11 mouse cellular contexts compared by ENCODE assay signal in the genomic region with DNA sequence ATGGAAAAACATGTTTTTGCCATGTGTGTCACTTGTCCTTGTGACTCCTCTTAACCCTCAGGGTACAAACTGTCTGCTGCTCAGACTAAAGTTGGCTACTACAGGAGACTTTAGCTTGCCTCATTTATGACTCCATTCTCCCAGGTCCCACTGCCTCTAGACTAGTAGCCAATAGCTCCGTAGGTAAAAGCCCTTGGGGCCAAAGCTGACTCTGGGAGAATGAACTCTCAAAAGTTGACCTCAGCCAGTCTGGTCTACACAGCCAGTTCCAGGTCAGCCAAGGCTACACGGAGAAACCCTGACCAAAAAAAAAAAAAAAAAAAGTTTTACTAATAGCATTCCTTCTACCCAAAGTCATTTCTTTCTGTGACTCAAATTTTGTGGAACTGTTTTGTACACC. TPM values are rescaled to one million over a fixed set of nuclear protein-coding genes. Genes with fewer than 3 reads are reported as not detected.
DNase-seq lines count a peak whose midpoint lies in the region; ATAC-seq and TF ChIP-seq lines count a peak whose summit lies in the region.
"Had no signal": no experiment of that assay in that cellular context is flagged by ENCODE, and none has a peak within 500 bp of the region (broad histone marks: within the 10 kb centered on the region; RNA-seq: fewer than 3 reads in every experiment).

No protein-coding gene starts in this region.

- in situ Hi-C loops in CH12.LX (cut with MboI; ENCODE audit: low pct_ligation_motif_present, low pct_unique_long_range_greater_than_20kb, low sequenced_read_pairs), result no loop called here

- H3K36me3 ChIP-seq in hindbrain, embryonic 12.5 days, result no peaks in the 10 kb centered on the region
- no peaks in the 10 kb centered on the region for H3K36me3 ChIP-seq in hindbrain, embryonic 16.5 days (ENCODE audit: control insufficient read depth, insufficient read depth, low read length)
- H3K36me3 ChIP-seq in CH12.LX (replicated peaks in 1 of 2; ENCODE audit: control insufficient read depth in 1 of 2, insufficient read depth in 1 of 2, low read length in 1 of 2) (peaks cover 0 to 24% of the 10 kb centered on the region in 2 experiments), MEL (ENCODE audit: control insufficient read depth in 1 of 2, insufficient read depth in 2 of 2, low read length in 2 of 2) (peaks cover 0 to 11% of the 10 kb centered on the region in 2 experiments; a peak in 2 of 4 replicates)
- no peaks in the 10 kb centered on the region for H3K36me3 ChIP-seq in limb, embryonic 13.5 days

- 0 out of 2 replicates have a peak overlapping the region, but pooled peaks have one; percentile 63 for H3K4me3 ChIP-seq in hindbrain, embryonic 12.5 days
- no peak overlapping the region for H3K4me3 ChIP-seq in hindbrain, embryonic 16.5 days (ENCODE audit: low read length)
- H3K4me3 ChIP-seq in CH12.LX (replicated peaks in 1 of 3; ENCODE audit: low read depth in 2 of 3, low read length in 2 of 3, poor library complexity in 1 of 3), result peak overlapping the region in 2 of 3 experiments; percentile 61 to 76
- H3K4me3 ChIP-seq in MEL (ENCODE audit: control insufficient read depth in 1 of 2, insufficient read depth in 1 of 2, low read depth in 2 of 2, low read length in 2 of 2), result peak overlapping the region; percentile 71 to 82
- H3K4me3 ChIP-seq in limb, embryonic 13.5 days, result peak overlapping the region; percentile 65; the same call in 1 of the 2 replicates

- peaks cover 5% of the 10 kb centered on the region; the same call in 1 of the 2 replicates for H3K79me2 ChIP-seq in CH12.LX (replicated peaks; ENCODE audit: control insufficient read depth, extremely low read depth, insufficient read depth, poor library complexity, severe bottlenecking)
- peaks cover 10% of the 10 kb centered on the region for H3K79me2 ChIP-seq in MEL (ENCODE audit: control insufficient read depth, insufficient read depth, low read length, poor library complexity)

- 59% methylated on average over 2 of the region's 2 CpGs for WGBS in hindbrain, embryonic 12.5 days
- 62% methylated on average over 2 of the region's 2 CpGs for WGBS in hindbrain, embryonic 16.5 days
- 46% methylated on average over 2 of the region's 2 CpGs for WGBS in limb, embryonic 13.5 days

- TF ChIP-seq POLR2A in CH12.LX (IDR thresholded peaks at IDR 0.05; ENCODE audit: low read depth, low read length), result no peak
- no peak for TF ChIP-seq POLR2A in MEL (IDR thresholded peaks at IDR 0.05; ENCODE audit: control insufficient read depth in 1 of 2, insufficient read depth in 1 of 2, low read depth in 1 of 2, low read length in 2 of 2, poor library complexity in 1 of 2)

- dilution Hi-C loops in CH12.LX (cut with MboI; ENCODE audit: extremely low pct_ligation_motif_present, extremely low pct_unique_long_range_greater_than_20kb, low sequenced_read_pairs), result no loop called here

- peaks cover 8% of the 10 kb centered on the region for H3K4me1 ChIP-seq in hindbrain, embryonic 12.5 days
- H3K4me1 ChIP-seq in hindbrain, embryonic 16.5 days (ENCODE audit: control insufficient read depth, insufficient read depth, low read depth, low read length), result peaks cover 2% of the 10 kb centered on the region; the same call in 1 of the 2 replicates
- peaks cover 5 to 38% of the 10 kb centered on the region in 2 experiments for H3K4me1 ChIP-seq in CH12.LX (ENCODE audit: control insufficient read depth in 1 of 2, insufficient read depth in 2 of 2)
- peaks cover 0 to 8% of the 10 kb centered on the region in 2 experiments; a peak in 1 of 4 replicates for H3K4me1 ChIP-seq in MEL (ENCODE audit: control insufficient read depth in 1 of 2, insufficient read depth in 2 of 2, low read length in 2 of 2)
- peaks cover 13% of the 10 kb centered on the region for H3K4me1 ChIP-seq in limb, embryonic 13.5 days

- TF ChIP-seq RAD21 in CH12.LX (IDR thresholded peaks at IDR 0.05; ENCODE audit: low read depth, low read length) (no peak), MEL (IDR thresholded peaks at IDR 0.05; ENCODE audit: low read depth, low read length) (no peak)

- no peaks in the 10 kb centered on the region for H3K9me3 ChIP-seq in hindbrain, embryonic 12.5 days (replicated peaks)
- no peaks in the 10 kb centered on the region for H3K9me3 ChIP-seq in hindbrain, embryonic 16.5 days (ENCODE audit: control insufficient read depth, low read length)
- no peaks in the 10 kb centered on the region for H3K9me3 ChIP-seq in CH12.LX (replicated peaks; ENCODE audit: low read length)
- no peaks in the 10 kb centered on the region for H3K9me3 ChIP-seq in MEL (replicated peaks; ENCODE audit: insufficient read depth, low read length)
- no peaks in the 10 kb centered on the region for H3K9me3 ChIP-seq in limb, embryonic 13.5 days

- no peak for ATAC-seq in hindbrain, embryonic 12.5 days (ENCODE audit: low FRiP score)
- no peak for ATAC-seq in hindbrain, embryonic 16.5 days
- ATAC-seq in limb, embryonic 13.5 days (ENCODE audit: low FRiP score, low read depth), result no peak

- H3K9ac ChIP-seq in hindbrain, embryonic 12.5 days, result no peak overlapping the region
- H3K9ac ChIP-seq in hindbrain, embryonic 16.5 days (ENCODE audit: low read depth, low read length), result no peak overlapping the region
- peak overlapping the region; percentile 67; the same call in 1 of the 2 replicates for H3K9ac ChIP-seq in CH12.LX (ENCODE audit: insufficient read depth, low read depth)
- peak overlapping the region; percentile 82 for H3K9ac ChIP-seq in MEL (ENCODE audit: control insufficient read depth, low read depth, low read length, poor library complexity, severe bottlenecking)
- no peak overlapping the region for H3K9ac ChIP-seq in limb, embryonic 13.5 days

- H3K27me3 ChIP-seq in hindbrain, embryonic 12.5 days, result no peaks in the 10 kb centered on the region
- H3K27me3 ChIP-seq in hindbrain, embryonic 16.5 days (replicated peaks; ENCODE audit: control insufficient read depth, insufficient read depth, low read length), result no peaks in the 10 kb centered on the region
- H3K27me3 ChIP-seq in CH12.LX (replicated peaks), result no peaks in the 10 kb centered on the region
- H3K27me3 ChIP-seq in MEL (ENCODE audit: control insufficient read depth in 1 of 2, insufficient read depth in 2 of 2, low read length in 2 of 2), result no peaks in the 10 kb centered on the region
- H3K27me3 ChIP-seq in limb, embryonic 13.5 days, result no peaks in the 10 kb centered on the region

- no peak for DNase-seq in CH12.LX (ENCODE audit: extremely low read depth)
- no peak for DNase-seq in MEL (ENCODE audit: low read depth, low spot score)
- DNase-seq in layer of hippocampus, postnatal 10 days (ENCODE audit: low spot score in 2 of 2), result no peak
- DNase-seq in embryo, embryonic 10.5 days (ENCODE audit: low spot score), result no peak
- DNase-seq in cerebellum, adult 18-20 months, result no peak
- DNase-seq: lung, postnatal 10 days; thymus, postnatal 14 days had no signal

- no peak overlapping the region for H3K27ac ChIP-seq in hindbrain, embryonic 12.5 days
- H3K27ac ChIP-seq in hindbrain, embryonic 16.5 days (ENCODE audit: low read depth, low read length), result no peak overlapping the region
- H3K27ac ChIP-seq in CH12.LX (ENCODE audit: insufficient read depth, low read depth) (no peak overlapping the region), MEL (ENCODE audit: control insufficient read depth, low read depth, low read length) (no peak overlapping the region)
- no peak overlapping the region for H3K27ac ChIP-seq in limb, embryonic 13.5 days

- no peak for TF ChIP-seq EP300 in CH12.LX (IDR thresholded peaks at IDR 0.05; ENCODE audit: low read length)
- TF ChIP-seq EP300 in MEL (IDR thresholded peaks at IDR 0.05; ENCODE audit: low read depth in 1 of 2, low read length in 2 of 2), result no peak

- peak overlapping the region; percentile 93 for H3K4me2 ChIP-seq in hindbrain, embryonic 12.5 days (replicated peaks)
- H3K4me2 ChIP-seq in hindbrain, embryonic 16.5 days (ENCODE audit: low read length), result no peak overlapping the region
- peak overlapping the region; percentile 83 for H3K4me2 ChIP-seq in CH12.LX (ENCODE audit: insufficient read depth, low read depth, poor library complexity, severe bottlenecking)
- peak overlapping the region; percentile 82 for H3K4me2 ChIP-seq in limb, embryonic 13.5 days (replicated peaks)

- TF ChIP-seq CTCF in CH12.LX (conservative IDR thresholded peaks at IDR 0.05 in 1 of 2, IDR thresholded peaks at IDR 0.05 in 1 of 2; ENCODE audit: low read depth in 2 of 2, low read length in 2 of 2) (no peak), MEL (IDR thresholded peaks at IDR 0.05 in 2 of 3, conservative IDR thresholded peaks at IDR 0.05 in 1 of 3; ENCODE audit: control insufficient read depth in 1 of 3, insufficient read depth in 1 of 3, low read depth in 2 of 3, low read length in 3 of 3, poor library complexity in 1 of 3, severe bottlenecking in 1 of 3) (no peak)

RNA-seq across cellular contexts. Expression of gene Thap8, which starts 1.0 kb away (rescaled TPM):
- 0.48 and 0.77 TPM in 2 replicates for polyA plus RNA-seq in hindbrain, embryonic 12.5 days (2016; fragmentation: Nextera tagmentation; extraction: Ambion mirVana)
- polyA plus RNA-seq in hindbrain, embryonic 16.5 days (2015; fragmentation: Nextera tagmentation; extraction: Ambion mirVana), result 0.66 and 0.86 TPM in 2 replicates
- total RNA-seq in CH12.LX (2012; rRNA removed), result 0.38 and 0.63 TPM in 2 replicates
- total RNA-seq in CH12.LX (2014; rRNA removed), result not detected in 2 replicates
- polyA plus RNA-seq in CH12.LX (2012; ENCODE audit: insufficient read length, low read depth), result 0.23 TPM in 1 of 2 replicates, not detected in the other
- total RNA-seq in MEL (2012; rRNA removed), result 0.42 and 0.73 TPM in 2 replicates
- polyA plus RNA-seq in MEL (2012; ENCODE audit: insufficient read depth in 1 of 2, insufficient read length in 2 of 2, low read depth in 1 of 2, low replicate concordance in 2 of 2, missing spikeins in 1 of 2), result under 1 TPM in 1 of 2 experiments, not detected in 1; 0.46 TPM
- 0.28 and 0.48 TPM in 2 replicates for polyA plus RNA-seq in limb, embryonic 13.5 days (2015; fragmentation: Nextera tagmentation; extraction: Ambion mirVana)
- total RNA-seq in layer of hippocampus, postnatal 10 days (2021), result under 1 TPM in 1 of 2 experiments, not detected in 1; 0.27 TPM
- total RNA-seq: common myeloid progenitor, adult 5-6 weeks had no signal

RNA-seq across cellular contexts. Expression of gene Wdr62, which starts 1.3 kb away (rescaled TPM):
- 7.2 and 7.4 TPM in 2 replicates for polyA plus RNA-seq in hindbrain, embryonic 12.5 days (2016; fragmentation: Nextera tagmentation; extraction: Ambion mirVana)
- 3.9 and 5.6 TPM in 2 replicates for polyA plus RNA-seq in hindbrain, embryonic 16.5 days (2015; fragmentation: Nextera tagmentation; extraction: Ambion mirVana)
- 5.3 and 5.4 TPM in 2 replicates for total RNA-seq in CH12.LX (2012; rRNA removed)
- total RNA-seq in CH12.LX (2014; rRNA removed), result 2.2 and 2.3 TPM in 2 replicates
- 17.7 and 19.7 TPM in 2 replicates for polyA plus RNA-seq in CH12.LX (2012; ENCODE audit: insufficient read length, low read depth)
- total RNA-seq in MEL (2012; rRNA removed), result 4.9 and 6.5 TPM in 2 replicates
- 10 to 100 TPM; 30.5 to 44.8 TPM for polyA plus RNA-seq in MEL (2012; ENCODE audit: insufficient read depth in 1 of 2, insufficient read length in 2 of 2, low read depth in 1 of 2, low replicate concordance in 2 of 2, missing spikeins in 1 of 2)
- polyA plus RNA-seq in limb, embryonic 13.5 days (2015; fragmentation: Nextera tagmentation; extraction: Ambion mirVana), result 8.5 and 9.2 TPM in 2 replicates
- total RNA-seq in layer of hippocampus, postnatal 10 days (2021), result 1 to 10 TPM; 2.5 to 4.5 TPM

RNA-seq across cellular contexts. Expression of gene Clip3, which starts 12.6 kb away (rescaled TPM):
- polyA plus RNA-seq in hindbrain, embryonic 12.5 days (2016; fragmentation: Nextera tagmentation; extraction: Ambion mirVana), result 74.8 and 88.1 TPM in 2 replicates
- polyA plus RNA-seq in hindbrain, embryonic 16.5 days (2015; fragmentation: Nextera tagmentation; extraction: Ambion mirVana), result 96.5 and 138 TPM in 2 replicates
- total RNA-seq in CH12.LX (2012; rRNA removed), result not detected in 2 replicates
- not detected in 2 replicates for total RNA-seq in CH12.LX (2014; rRNA removed)
- polyA plus RNA-seq in CH12.LX (2012; ENCODE audit: insufficient read length, low read depth), result not detected in 2 replicates
- not detected in 2 replicates for total RNA-seq in MEL (2012; rRNA removed)
- under 1 TPM in 1 of 2 experiments, not detected in 1; 0.19 TPM for polyA plus RNA-seq in MEL (2012; ENCODE audit: insufficient read depth in 1 of 2, insufficient read length in 2 of 2, low read depth in 1 of 2, low replicate concordance in 2 of 2, missing spikeins in 1 of 2)
- polyA plus RNA-seq in limb, embryonic 13.5 days (2015; fragmentation: Nextera tagmentation; extraction: Ambion mirVana), result 51.2 and 51.5 TPM in 2 replicates
- 100 to 1,000 TPM; 572 to 600 TPM for total RNA-seq in layer of hippocampus, postnatal 10 days (2021)
- total RNA-seq: common myeloid progenitor, adult 5-6 weeks had no signal

RNA-seq across cellular contexts. Expression of gene Alkbh6, which starts 29.6 kb away (rescaled TPM):
- polyA plus RNA-seq in hindbrain, embryonic 12.5 days (2016; fragmentation: Nextera tagmentation; extraction: Ambion mirVana), result 87.1 and 93.5 TPM in 2 replicates
- 124 and 131 TPM in 2 replicates for polyA plus RNA-seq in hindbrain, embryonic 16.5 days (2015; fragmentation: Nextera tagmentation; extraction: Ambion mirVana)
- 33.9 and 35.7 TPM in 2 replicates for total RNA-seq in CH12.LX (2012; rRNA removed)
- total RNA-seq in CH12.LX (2014; rRNA removed), result 28.8 and 31.7 TPM in 2 replicates
- polyA plus RNA-seq in CH12.LX (2012; ENCODE audit: insufficient read length, low read depth), result 25.2 and 25.4 TPM in 2 replicates
- total RNA-seq in MEL (2012; rRNA removed), result 15.0 and 16.2 TPM in 2 replicates
- 10 to 100 TPM in 1 of 2 experiments, not detected in 1; 24.6 TPM for polyA plus RNA-seq in MEL (2012; ENCODE audit: insufficient read depth in 1 of 2, insufficient read length in 2 of 2, low read depth in 1 of 2, low replicate concordance in 2 of 2, missing spikeins in 1 of 2)
- 94.2 and 99.2 TPM in 2 replicates for polyA plus RNA-seq in limb, embryonic 13.5 days (2015; fragmentation: Nextera tagmentation; extraction: Ambion mirVana)
- 10 to 100 TPM; 41.6 to 45.5 TPM for total RNA-seq in layer of hippocampus, postnatal 10 days (2021)

RNA-seq across cellular contexts. Expression of gene Syne4, which starts 35.7 kb away (rescaled TPM):
- polyA plus RNA-seq in hindbrain, embryonic 12.5 days (2016; fragmentation: Nextera tagmentation; extraction: Ambion mirVana), result 36.9 and 39.2 TPM in 2 replicates
- polyA plus RNA-seq in hindbrain, embryonic 16.5 days (2015; fragmentation: Nextera tagmentation; extraction: Ambion mirVana), result 14.6 and 14.8 TPM in 2 replicates
- 1.7 and 1.9 TPM in 2 replicates for total RNA-seq in CH12.LX (2012; rRNA removed)
- total RNA-seq in CH12.LX (2014; rRNA removed), result 0.70 and 0.81 TPM in 2 replicates
- 3.1 and 4.1 TPM in 2 replicates for polyA plus RNA-seq in CH12.LX (2012; ENCODE audit: insufficient read length, low read depth)
- total RNA-seq in MEL (2012; rRNA removed), result 0.31 and 0.42 TPM in 2 replicates
- polyA plus RNA-seq in MEL (2012; ENCODE audit: insufficient read depth in 1 of 2, insufficient read length in 2 of 2, low read depth in 1 of 2, low replicate concordance in 2 of 2, missing spikeins in 1 of 2), result under 1 TPM in 1 of 2 experiments, not detected in 1; 0.82 TPM
- 89.9 and 90.4 TPM in 2 replicates for polyA plus RNA-seq in limb, embryonic 13.5 days (2015; fragmentation: Nextera tagmentation; extraction: Ambion mirVana)
- 1 to 10 TPM; 3.2 to 6.4 TPM for total RNA-seq in layer of hippocampus, postnatal 10 days (2021)
- total RNA-seq: common myeloid progenitor, adult 5-6 weeks had no signal

Comparison
In these comparisons a context has a peak if more than half of its experiments do, and no peak if none do; other contexts are left out.
1. H3K9ac ChIP-seq: peak in CH12.LX (single experiment) and MEL (single experiment); none in hindbrain, embryonic 12.5 days (single experiment), hindbrain, embryonic 16.5 days (single experiment) and limb, embryonic 13.5 days (single experiment).
2. RNA of gene Clip3, which starts 12.6 kb away (polyA plus RNA-seq): 96.5 to 138 TPM in hindbrain, embryonic 16.5 days, 74.8 to 88.1 TPM in hindbrain, embryonic 12.5 days and 51.2 to 51.5 TPM in limb, embryonic 13.5 days; not detected in CH12.LX and 0.19 TPM in MEL; every median in the first group is over 10 times any median in the second.